Mouse (Mus musculus): ENCODE data around the gene Plekhg2. TPM values are rescaled to one million over a fixed set of nuclear protein-coding genes. Genes with fewer than 3 reads are reported as not detected.

Plekhg2 gene
- polyA plus RNA-seq, 1 experiment: 20.4 TPM

Other genes starting within 250 kb of the Plekhg2 start
- gene 9530053A07Rik, start 243.1 kb downstream of the Plekhg2 start, polyA plus RNA-seq (2012; rRNA removed): 0.25 and 0.48 TPM in 2 replicates
- 58.2 and 60.1 TPM in 2 replicates for gene Fbl, start 202.9 kb downstream of the Plekhg2 start, polyA plus RNA-seq (2012; rRNA removed)
- gene Dyrk1b, start 193.1 kb downstream of the Plekhg2 start, polyA plus RNA-seq (2012; rRNA removed): 11.3 and 16.1 TPM in 2 replicates
- gene Eid2, start 104.7 kb downstream of the Plekhg2 start, polyA plus RNA-seq (2012; rRNA removed): 0.89 and 1.2 TPM in 2 replicates
- gene Eid2b, start 94.9 kb downstream of the Plekhg2 start, polyA plus RNA-seq (2012; rRNA removed): 1.9 and 2.9 TPM in 2 replicates
- not detected in 2 replicates for gene Selenov, start 81.4 kb downstream of the Plekhg2 start, polyA plus RNA-seq (2012; rRNA removed)
- gene Dll3, start 70.4 kb downstream of the Plekhg2 start, polyA plus RNA-seq (2012; rRNA removed): 0.41 and 0.55 TPM in 2 replicates
- 96.5 and 103 TPM in 2 replicates for gene Timm50, start 60.5 kb downstream of the Plekhg2 start, polyA plus RNA-seq (2012; rRNA removed)
- gene Supt5, start 33.9 kb downstream of the Plekhg2 start, polyA plus RNA-seq (2012; rRNA removed): 67.7 and 84.2 TPM in 2 replicates
- gene Rps16, start 21.9 kb downstream of the Plekhg2 start, polyA plus RNA-seq (2012; rRNA removed): 1,007 and 1,073 TPM in 2 replicates
- gene Zfp36, start 7.7 kb upstream of the Plekhg2 start, polyA plus RNA-seq (2012; rRNA removed): 83.2 and 119 TPM in 2 replicates
- gene Med29, start 20.1 kb upstream of the Plekhg2 start, polyA plus RNA-seq (2012; rRNA removed): 50.4 and 52.9 TPM in 2 replicates
- 41.4 and 54.7 TPM in 2 replicates for gene Paf1, start 20.4 kb upstream of the Plekhg2 start, polyA plus RNA-seq (2012; rRNA removed)
- 13.4 and 16.2 TPM in 2 replicates for gene Gmfg, start 64.8 kb upstream of the Plekhg2 start, polyA plus RNA-seq (2012; rRNA removed)
- 1.7 and 2.0 TPM in 2 replicates for gene Lrfn1, start 79.4 kb upstream of the Plekhg2 start, polyA plus RNA-seq (2012; rRNA removed)
- not detected in 2 replicates for gene Ifnl2, start 137.9 kb upstream of the Plekhg2 start, polyA plus RNA-seq (2012; rRNA removed)
- not detected in 2 replicates for gene Ifnl3, start 150.2 kb upstream of the Plekhg2 start, polyA plus RNA-seq (2012; rRNA removed)
- gene Sycn, start 168.3 kb upstream of the Plekhg2 start, polyA plus RNA-seq (2012; rRNA removed): 3.1 and 4.3 TPM in 2 replicates
- 0.11 TPM in 2 replicates for gene Nccrp1, start 174.7 kb upstream of the Plekhg2 start, polyA plus RNA-seq (2012; rRNA removed)
- 45.3 and 61.6 TPM in 2 replicates for gene Samd4b, start 225.5 kb upstream of the Plekhg2 start, polyA plus RNA-seq (2012; rRNA removed)
- gene Pak4, start 225.6 kb upstream of the Plekhg2 start, polyA plus RNA-seq (2012; rRNA removed): 52.1 and 72.9 TPM in 2 replicates